Mouse (Mus musculus) limb, embryonic 10.5 days (tissue): ENCODE results near the gene Sept11. TPM values are rescaled to one million over a fixed set of nuclear protein-coding genes. Genes with fewer than 3 reads are reported as not detected.

Experiments used
- DNase-seq: peaks from one replicate; pipeline ENCODE4 v3.0.0-alpha.2; 2017; ENCODE audit warnings: low spot score
- H3K27ac ChIP-seq: fragments of 300-500 bp; sonication (generic); 2 replicates; pipeline ENCODE4 v1.5.1; 2016; ENCODE audit warnings: mild to moderate bottlenecking
- H3K27me3 ChIP-seq: fragments of 300-500 bp; sonication (generic); 2 replicates; pipeline ENCODE4 v1.6.1; 2016; ENCODE audit warnings: low read depth, mild to moderate bottlenecking; ENCODE audit not compliant: poor library complexity, severe bottlenecking
- H3K36me3 ChIP-seq: fragments of 300-500 bp; sonication (generic); 2 replicates; pipeline ENCODE4 v1.6.1; 2016; ENCODE audit warnings: mild to moderate bottlenecking, moderate library complexity
- H3K4me1 ChIP-seq: fragments of 300-500 bp; sonication (generic); 2 replicates; pipeline ENCODE4 v1.6.1; 2016
- H3K4me3 ChIP-seq: fragments of 300-500 bp; sonication (generic); 2 replicates; pipeline ENCODE4 v1.5.1; 2016; ENCODE audit warnings: mild to moderate bottlenecking, moderate library complexity
- H3K9me3 ChIP-seq: fragments of 300-500 bp; sonication (generic); replicated peaks from 2 replicates; pipeline ENCODE4 v1.6.1; 2016; ENCODE audit warnings: mild to moderate bottlenecking
- WGBS: fragments of 180-500 bp; shearing (Covaris S2); methylation state at CpG from one replicate; pipeline ENCODE4 v1.1.7; 2016; 5-methylcytosine and 5-hydroxymethylcytosine counted together
- polyA plus RNA-seq: library from polyadenylated mRNA; unstranded; fragments of >200 nt; fragmentation: Nextera tagmentation; extraction: Ambion mirVana; gene quantifications from 2 replicates; pipeline ENCODE4 v1.2.1, GENCODE M21; 2016

Sept11 gene
- polyA plus RNA-seq, 1 experiment from 2014 or later: 340 TPM

GRCm38 (mm10) chr5:93101371-93101791 is 8.1 kb downstream of the Sept11 start:
- no peaks in the 10 kb centered on the region for H3K27me3 ChIP-seq
- peak overlapping the region; percentile 8; the same call in 1 of the 2 replicates for H3K4me3 ChIP-seq
- no peak overlapping the region for H3K27ac ChIP-seq
- DNase-seq: no peak
- no peaks in the 10 kb centered on the region for H3K9me3 ChIP-seq
- peaks cover 60% of the 10 kb centered on the region for H3K36me3 ChIP-seq
- H3K4me1 ChIP-seq: peaks cover 48% of the 10 kb centered on the region
- WGBS: 40% methylated on average over 8 of the region's 8 CpGs

GRCm38 (mm10) chr5:93103603-93104002 is 10.4 kb downstream of the Sept11 start:
- Histone ChIP-seq H3K9me3 (no peaks in the 10 kb centered on the region), H3K4me1 (peaks cover 26% of the 10 kb centered on the region), H3K4me3 (no peak overlapping the region), H3K27ac (no peak overlapping the region), H3K36me3 (peaks cover 53% of the 10 kb centered on the region), H3K27me3 (no peaks in the 10 kb centered on the region)
- no peak for DNase-seq
- 86% methylated on average over 8 of the region's 8 CpGs for WGBS

DNA sequence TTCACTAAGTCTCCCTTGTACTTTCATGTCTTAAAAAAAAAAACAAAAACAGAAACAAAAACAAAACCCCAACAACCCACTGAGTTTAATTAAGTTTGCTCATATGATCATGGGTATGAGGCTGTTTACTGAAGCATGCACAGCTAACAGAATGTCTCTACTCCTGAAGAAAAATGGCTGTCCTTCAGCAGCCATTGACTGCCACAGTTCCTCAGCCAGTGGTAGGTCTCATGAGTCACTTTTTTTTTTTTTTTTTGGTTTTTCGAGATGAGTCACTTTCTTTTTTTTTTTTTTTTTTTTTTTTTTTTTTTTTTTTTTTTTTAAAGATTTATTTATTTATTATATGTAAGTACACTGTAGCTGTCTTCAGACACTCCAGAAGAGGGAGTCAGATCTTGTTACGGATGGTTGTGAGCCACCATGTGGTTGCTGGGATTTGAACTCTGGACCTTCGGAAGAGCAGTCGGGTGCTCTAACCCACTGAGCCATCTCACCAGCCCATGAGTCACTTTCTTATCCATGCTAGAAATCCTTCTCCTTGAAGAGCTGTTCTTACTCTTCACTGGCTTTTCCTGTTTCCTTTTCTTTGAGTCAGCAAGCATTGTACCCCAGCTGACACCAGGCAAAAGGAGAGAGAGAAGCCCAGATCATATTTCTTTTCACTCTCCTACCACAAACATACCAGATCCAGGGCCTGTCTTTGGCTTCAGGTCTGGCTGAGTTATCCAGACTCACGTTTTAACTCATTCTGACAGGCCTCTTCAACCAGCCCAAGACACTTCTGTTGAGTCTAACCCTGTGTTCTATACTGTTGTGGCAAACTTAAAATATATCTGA is 12.0 kb downstream of the Sept11 start:
- no peak overlapping the region for H3K4me3 ChIP-seq
- no peaks in the 10 kb centered on the region for H3K27me3 ChIP-seq
- peaks cover 55% of the 10 kb centered on the region for H3K36me3 ChIP-seq
- H3K27ac ChIP-seq: no peak overlapping the region
- WGBS: 85% methylated on average over 4 of the region's 5 CpGs
- peaks cover 16% of the 10 kb centered on the region for H3K4me1 ChIP-seq
- DNase-seq: no peak
- no peaks in the 10 kb centered on the region for H3K9me3 ChIP-seq

GRCm38 (mm10) chr5:93106048-93106447 is 12.8 kb downstream of the Sept11 start:
- Histone ChIP-seq H3K36me3 (peaks cover 55% of the 10 kb centered on the region), H3K27ac (no peak overlapping the region), H3K27me3 (no peaks in the 10 kb centered on the region), H3K4me3 (no peak overlapping the region), H3K4me1 (peaks cover 8% of the 10 kb centered on the region), H3K9me3 (no peaks in the 10 kb centered on the region)
- 98% methylated on average over 4 of the region's 4 CpGs for WGBS
- no peak for DNase-seq

- H3K27me3 ChIP-seq: no peaks in the 10 kb centered on the region
- no peaks in the 10 kb centered on the region for H3K9me3 ChIP-seq
- H3K4me1 ChIP-seq: no peaks in the 10 kb centered on the region; the same call in 1 of the 2 replicates
- H3K36me3 ChIP-seq: peaks cover 51% of the 10 kb centered on the region
- H3K4me3 ChIP-seq: no peak overlapping the region
- WGBS: 93% methylated on average over 4 of the region's 4 CpGs
- no peak for DNase-seq
- H3K27ac ChIP-seq: no peak overlapping the region
Measured at GRCm38 (mm10) chr5:93108703-93109102, 15.5 kb downstream of the Sept11 start.

- no peaks in the 10 kb centered on the region for H3K27me3 ChIP-seq
Measured at GRCm38 (mm10) chr5:93109555-93109954, 16.3 kb downstream of the Sept11 start.

DNA sequence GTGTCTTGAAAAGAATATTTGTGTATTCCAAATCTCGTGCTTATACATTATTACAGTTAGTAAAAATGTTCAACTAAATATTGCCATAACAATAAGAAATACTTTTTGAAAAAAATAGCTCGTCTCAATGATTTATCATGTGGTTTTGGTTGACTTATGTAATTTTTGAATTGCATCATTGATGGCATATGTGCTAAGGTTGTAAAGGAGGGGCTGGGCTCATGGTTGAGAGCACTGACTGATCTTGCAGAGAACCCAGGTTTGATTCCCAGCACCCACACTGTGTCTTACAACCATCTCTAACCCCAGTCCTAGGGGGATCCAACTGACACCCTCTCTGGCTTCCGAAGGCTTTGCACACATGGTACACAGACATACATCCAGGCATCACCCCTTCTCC is 19.1 kb downstream of the Sept11 start:
- WGBS: 90% methylated on average over 3 of the region's 3 CpGs
- peaks cover 63% of the 10 kb centered on the region for H3K36me3 ChIP-seq
- H3K4me3 ChIP-seq: no peak overlapping the region
- no peaks in the 10 kb centered on the region for H3K9me3 ChIP-seq
- no peaks in the 10 kb centered on the region for H3K27me3 ChIP-seq
- peaks cover 5% of the 10 kb centered on the region for H3K4me1 ChIP-seq
- no peak for DNase-seq
- no peak overlapping the region for H3K27ac ChIP-seq

More at GRCm38 (mm10) chr5:93109555-93109954, 16.3 kb downstream of the Sept11 start:
- H3K9me3 ChIP-seq: no peaks in the 10 kb centered on the region
- peaks cover 3% of the 10 kb centered on the region for H3K4me1 ChIP-seq
- H3K27ac ChIP-seq: no peak overlapping the region
- no peak overlapping the region for H3K4me3 ChIP-seq
- peaks cover 51% of the 10 kb centered on the region for H3K36me3 ChIP-seq
- 82% methylated on average over 2 of the region's 2 CpGs for WGBS
- no peak for DNase-seq

DNA sequence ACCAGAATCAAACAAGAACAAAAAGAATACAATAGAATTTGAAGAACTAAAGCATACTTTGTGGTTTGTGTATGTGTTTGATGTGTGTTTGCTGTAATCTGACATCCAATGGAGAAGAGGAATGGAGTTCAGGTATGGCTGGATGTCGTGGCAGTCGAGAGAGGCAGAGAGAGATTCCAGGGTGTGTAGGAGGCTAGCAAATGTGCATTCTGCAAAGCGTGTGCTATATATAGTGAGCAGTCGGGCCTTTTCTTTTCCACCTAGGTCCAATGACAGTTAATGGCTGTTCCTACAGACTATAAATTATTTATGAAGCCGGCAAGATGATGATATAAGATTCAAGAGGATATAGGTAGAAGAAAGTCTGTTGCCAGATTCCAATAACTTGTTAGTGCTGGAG is 20.3 kb downstream of the Sept11 start:
- Histone ChIP-seq H3K27ac (no peak overlapping the region), H3K4me1 (peaks cover 5% of the 10 kb centered on the region), H3K4me3 (no peak overlapping the region), H3K27me3 (no peaks in the 10 kb centered on the region), H3K36me3 (peaks cover 65% of the 10 kb centered on the region), H3K9me3 (no peaks in the 10 kb centered on the region)
- 90% methylated on average over 5 of the region's 5 CpGs for WGBS
- no peak for DNase-seq

DNA sequence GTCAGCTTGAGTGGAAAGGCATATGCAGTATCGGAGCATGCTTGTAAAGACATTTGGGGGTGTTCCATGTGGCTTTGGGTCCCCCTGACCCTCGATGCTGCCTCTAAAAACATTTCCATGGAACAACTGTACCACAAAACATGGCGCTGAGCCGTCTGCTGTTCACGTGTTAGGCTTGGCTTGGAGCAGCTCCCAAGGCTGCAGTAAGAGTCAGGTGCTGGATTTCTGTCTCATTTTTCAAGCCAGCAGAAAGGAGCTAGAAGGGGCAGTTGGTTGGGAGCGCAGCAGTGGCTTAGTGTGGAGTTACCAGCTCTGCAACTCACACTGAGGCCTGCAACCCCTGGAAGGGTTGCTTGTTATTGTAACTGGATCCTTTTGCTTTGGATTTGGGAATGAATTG is 21.3 kb downstream of the Sept11 start:
- Histone ChIP-seq H3K4me1 (peaks cover 5% of the 10 kb centered on the region), H3K4me3 (no peak overlapping the region), H3K9me3 (no peaks in the 10 kb centered on the region), H3K27me3 (no peaks in the 10 kb centered on the region), H3K27ac (peak overlapping the region; percentile 42; the same call in 1 of the 2 replicates), H3K36me3 (peaks cover 59% of the 10 kb centered on the region)
- 83% methylated on average over 6 of the region's 6 CpGs for whole genome bisulfite sequencing
- no peak for DNase-seq

- no peaks in the 10 kb centered on the region for H3K27me3 ChIP-seq
- 86% methylated on average over 6 of the region's 6 CpGs for WGBS
- no peaks in the 10 kb centered on the region for H3K9me3 ChIP-seq
- DNase-seq: no peak
- peaks cover 53% of the 10 kb centered on the region for H3K36me3 ChIP-seq
- peaks cover 5% of the 10 kb centered on the region for H3K4me1 ChIP-seq
- no peak overlapping the region for H3K4me3 ChIP-seq
- H3K27ac ChIP-seq: no peak overlapping the region
Measured at GRCm38 (mm10) chr5:93115059-93115458, 21.8 kb downstream of the Sept11 start.

DNA sequence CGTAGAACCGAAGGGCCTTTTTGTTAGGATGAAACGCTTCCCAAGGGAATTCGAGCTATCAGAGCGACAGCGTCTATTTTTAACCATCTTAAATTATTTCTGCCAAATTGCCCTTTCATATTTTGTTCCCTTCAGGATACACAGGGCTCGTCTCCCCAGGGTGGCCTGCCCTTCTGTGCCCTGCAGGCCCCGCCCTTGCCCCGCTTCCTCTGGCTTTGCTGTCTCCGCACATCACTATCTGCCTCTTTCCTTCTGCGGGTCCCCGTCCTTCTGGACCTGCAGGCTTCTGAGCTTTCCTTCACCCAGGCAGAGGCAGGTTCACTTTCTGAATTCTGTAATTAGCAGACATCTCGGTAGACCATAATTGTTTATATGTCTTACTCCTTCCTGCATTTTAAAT is 22.6 kb downstream of the Sept11 start:
- WGBS: 91% methylated on average over 13 of the region's 13 CpGs
- Histone ChIP-seq H3K9me3 (no peaks in the 10 kb centered on the region), H3K4me1 (peaks cover 10% of the 10 kb centered on the region), H3K36me3 (peaks cover 45% of the 10 kb centered on the region), H3K27me3 (no peaks in the 10 kb centered on the region), H3K27ac (no peak overlapping the region), H3K4me3 (no peak overlapping the region)
- DNase-seq: no peak

DNA sequence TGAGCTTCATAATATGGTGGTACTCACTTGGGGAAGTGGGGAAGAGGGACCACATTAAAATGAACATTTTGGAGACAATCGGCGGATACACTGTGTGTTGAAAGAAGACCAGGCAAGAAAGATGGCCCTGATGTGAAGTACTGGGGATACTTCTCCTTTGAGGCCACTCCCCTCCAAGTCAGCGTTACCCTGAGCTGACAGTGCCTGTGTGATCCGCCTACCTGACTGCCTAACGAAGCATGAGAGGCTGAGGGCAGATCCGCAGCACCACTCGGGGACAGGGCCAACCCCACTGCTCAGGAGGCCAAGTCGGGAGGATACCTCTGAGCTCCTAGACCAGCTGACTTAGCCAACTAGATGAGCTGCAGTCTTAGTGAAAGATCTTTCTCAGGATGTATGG is 24.4 kb downstream of the Sept11 start:
- 83% methylated on average over 8 of the region's 8 CpGs for WGBS
- Histone ChIP-seq H3K4me1 (peaks cover 19% of the 10 kb centered on the region), H3K4me3 (no peak overlapping the region), H3K36me3 (peaks cover 32% of the 10 kb centered on the region), H3K27me3 (no peaks in the 10 kb centered on the region), H3K9me3 (no peaks in the 10 kb centered on the region), H3K27ac (no peak overlapping the region)
- no peak for DNase-seq

- no peak for DNase-seq
- Histone ChIP-seq H3K27me3 (no peaks in the 10 kb centered on the region), H3K9me3 (no peaks in the 10 kb centered on the region), H3K4me3 (no peak overlapping the region), H3K27ac (no peak overlapping the region), H3K4me1 (peaks cover 51% of the 10 kb centered on the region), H3K36me3 (peaks cover 23% of the 10 kb centered on the region)
- WGBS: 95% methylated on average over 8 of the region's 8 CpGs
Measured at GRCm38 (mm10) chr5:93121660-93122059, 28.4 kb downstream of the Sept11 start.
